Mouse (Mus musculus): Measurements from ENCODE around the gene Wdtc1.

- TF ChIP-seq CTCF (IDR thresholded peaks at IDR 0.05; ENCODE audit: low read depth) (no peak), EP300 (IDR thresholded peaks at IDR 0.05; ENCODE audit: low read depth) (no peak)
These were observed 45.3 kb upstream of the Wdtc1 start for GRCm38 (mm10) chr4:133398619-133399018.

Measured in heart, postnatal 0 days (tissue).